In the genomic region with DNA sequence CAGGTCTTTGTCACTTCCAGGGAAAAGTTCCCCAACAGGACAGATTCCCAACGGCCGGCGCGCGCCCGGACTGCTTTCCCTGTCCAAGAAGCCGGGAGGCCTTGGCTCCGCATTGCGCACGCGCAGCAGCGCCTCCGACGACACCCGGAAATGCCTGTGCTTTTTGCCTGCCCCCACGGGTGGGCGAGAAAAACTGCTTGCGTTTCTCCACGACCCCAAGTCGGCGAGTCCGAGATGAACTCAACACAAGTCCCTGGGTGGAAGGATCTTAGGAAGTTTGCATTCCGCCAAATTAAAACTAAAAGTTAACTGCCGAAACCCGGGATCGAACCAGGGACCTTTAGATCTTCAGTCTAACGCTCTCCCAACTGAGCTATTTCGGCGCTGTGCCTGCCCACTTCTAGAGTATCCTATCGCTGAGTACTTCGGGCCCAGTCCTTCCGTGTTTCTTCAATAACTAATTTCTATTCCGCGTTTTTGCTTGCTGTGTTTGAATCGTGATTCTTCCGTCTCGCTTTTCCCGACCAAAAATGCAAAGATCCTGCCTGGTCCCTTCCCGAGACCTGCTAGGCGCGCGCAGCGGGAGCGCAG, we compare ENCODE assay signal across 8 mouse cellular contexts. TPM values are rescaled to one million over a fixed set of nuclear protein-coding genes. Genes with fewer than 3 reads are reported as not detected.
DNase-seq lines count a peak whose midpoint lies in the region; ATAC-seq lines count a peak whose summit lies in the region.

No protein-coding gene starts in this region.

- no peaks in the 10 kb centered on the region for H3K4me1 ChIP-seq in hindbrain, embryonic 11.5 days (replicated peaks; ENCODE audit: control insufficient read depth, insufficient read depth, low read length)

- under 1% methylated on average over 44 of the region's 44 CpGs for WGBS in hindbrain, embryonic 11.5 days

- H3K9me3 ChIP-seq in hindbrain, embryonic 11.5 days (ENCODE audit: control insufficient read depth, low read length): no peaks in the 10 kb centered on the region

- H3K4me3 ChIP-seq in hindbrain, embryonic 11.5 days (ENCODE audit: low read depth, low read length): peak overlapping the region; percentile 55

- H3K36me3 ChIP-seq in hindbrain, embryonic 11.5 days (ENCODE audit: control insufficient read depth, insufficient read depth, low read length): no peaks in the 10 kb centered on the region

- no peaks in the 10 kb centered on the region for H3K27me3 ChIP-seq in hindbrain, embryonic 11.5 days (ENCODE audit: control insufficient read depth, insufficient read depth, low read length)

- H3K9ac ChIP-seq in hindbrain, embryonic 11.5 days (ENCODE audit: low read depth, low read length): peak overlapping the region; percentile 61

- DNase-seq in MN1 (ENCODE audit: low spot score): peak; percentile 86
- peak; percentile 84 for DNase-seq in cerebellum, adult 9-10 months
- peak; percentile 80 to 95 for DNase-seq in frontal cortex, adult 2 months (ENCODE audit: extremely low spot score in 1 of 2, low spot score in 1 of 2)
- DNase-seq in hindbrain, embryonic 11.5 days (ENCODE audit: low spot score): peak; percentile 95
- DNase-seq in layer of hippocampus, postnatal 10 days (ENCODE audit: low spot score in 2 of 2): peak; percentile 91 to 94
- peak; percentile 96 for DNase-seq in lung, postnatal 10 days
- DNase-seq in ovary, postnatal 36 days (ENCODE audit: low spot score): peak; percentile 91
- DNase-seq in thymus, postnatal 25 days: peak; percentile 91

- peak; percentile 81 for ATAC-seq in hindbrain, embryonic 11.5 days (ENCODE audit: low FRiP score)

- H3K4me2 ChIP-seq in hindbrain, embryonic 11.5 days (replicated peaks; ENCODE audit: low read depth, low read length): peak overlapping the region; percentile 51

- 0 out of 2 replicates have a peak overlapping the region, but pooled peaks have one; percentile 12 for H3K27ac ChIP-seq in hindbrain, embryonic 11.5 days (ENCODE audit: low read depth, low read length)

RNA-seq across cellular contexts. Expression of a gene that starts 37.3 kb away (rescaled TPM):
- 0.92 and 1.8 TPM in 2 replicates for polyA plus RNA-seq in frontal cortex, adult 2 months (2012; rRNA removed)
- polyA plus RNA-seq in hindbrain, embryonic 11.5 days (2014; fragmentation: Nextera tagmentation; extraction: Ambion mirVana): 3.1 and 4.9 TPM in 2 replicates
- under 1 TPM; 0.27 to 0.43 TPM for total RNA-seq in layer of hippocampus, postnatal 10 days (2021)

RNA-seq across cellular contexts. Expression of a gene that starts 43.2 kb away (rescaled TPM):
- 9.6 and 10.2 TPM in 2 replicates for polyA plus RNA-seq in frontal cortex, adult 2 months (2012; rRNA removed)
- polyA plus RNA-seq in hindbrain, embryonic 11.5 days (2014; fragmentation: Nextera tagmentation; extraction: Ambion mirVana): 31.9 and 32.3 TPM in 2 replicates
- 10 to 100 TPM; 10.2 to 10.6 TPM for total RNA-seq in layer of hippocampus, postnatal 10 days (2021)

RNA-seq across cellular contexts. Expression of a gene that starts 47.6 kb away (rescaled TPM):
- 26.8 and 26.9 TPM in 2 replicates for polyA plus RNA-seq in frontal cortex, adult 2 months (2012; rRNA removed)
- 35.8 and 36.2 TPM in 2 replicates for polyA plus RNA-seq in hindbrain, embryonic 11.5 days (2014; fragmentation: Nextera tagmentation; extraction: Ambion mirVana)
- total RNA-seq in layer of hippocampus, postnatal 10 days (2021): 10 to 100 TPM; 27.0 to 28.4 TPM

Comparison
In these comparisons a context has a peak if more than half of its experiments do, and no peak if none do; other contexts are left out.
1. Peak in every context shown above with its lines: DNase-seq, ATAC-seq, H3K4me3 ChIP-seq and H3K27ac ChIP-seq.